ENCODE assay signal across 25 mouse cellular contexts in genomic region chr3:115694168-115694567, GRCm38 (mm10). TPM values are rescaled to one million over a fixed set of nuclear protein-coding genes. Genes with fewer than 3 reads are reported as not detected.
DNase-seq lines count a peak whose midpoint lies in the region; ATAC-seq and TF ChIP-seq lines count a peak whose summit lies in the region.
"Had no signal": no experiment of that assay in that cellular context is flagged by ENCODE, and none has a peak within 500 bp of the region (broad histone marks: within the 10 kb centered on the region; RNA-seq: fewer than 3 reads in every experiment).

No protein-coding gene starts in this region.

- peak; percentile 41 for DNase-seq in A20 (ENCODE audit: low read depth, low spot score)
- DNase-seq in retina, embryonic 14.5 days (ENCODE audit: low spot score): no peak
- DNase-seq in left cerebral cortex, postnatal 14 days (ENCODE audit: low spot score in 2 of 2): no peak
- no peak for DNase-seq in urinary bladder, postnatal 14 days (ENCODE audit: low spot score)
- DNase-seq: adrenal gland, postnatal 14 days; B cell, adult 2 months; cerebellum, adult 18-20 months; cerebellum, adult 9-11 months; cerebellum, postnatal 36 days; forebrain, postnatal 0 days; gastrocnemius, postnatal 36 days; heart, adult 18-20 months; heart, postnatal 14 days had no signal

- H3K4me2 ChIP-seq in heart, embryonic 12.5 days: no peak overlapping the region
- H3K4me2 ChIP-seq: forebrain, embryonic 13.5 days; heart, embryonic 15.5 days; hindbrain, embryonic 14.5 days had no signal

- H3K36me3 ChIP-seq in macrophage (ENCODE audit: inconsistent target): no peaks in the 10 kb centered on the region
- no peaks in the 10 kb centered on the region; the same call in 1 of the 2 replicates for H3K36me3 ChIP-seq in heart, embryonic 12.5 days
- H3K36me3 ChIP-seq: embryonic facial prominence, embryonic 10.5 days; G1E; heart, embryonic 10.5 days; heart, embryonic 15.5 days; hindbrain, embryonic 10.5 days had no signal

- 0 out of 2 replicates have a peak, but pooled peaks have one; percentile 19 for ATAC-seq in monocyte, adult 5-6 weeks (replicated peaks; ENCODE audit: insufficient number of reproducible peaks, low FRiP score, low TSS enrichment, poor library complexity, severe bottlenecking)
- no peak for ATAC-seq in heart, embryonic 12.5 days (ENCODE audit: insufficient number of reproducible peaks, low FRiP score)
- ATAC-seq: forebrain, postnatal 0 days; Patski had no signal

- intact Hi-C loops in left cerebral cortex, postnatal 14 days (cut with DNase I): no loop called here

- no peaks in the 10 kb centered on the region for H3K27me3 ChIP-seq in heart, embryonic 12.5 days (replicated peaks)
- H3K27me3 ChIP-seq: forebrain, embryonic 13.5 days; heart, embryonic 15.5 days; Patski had no signal

- H3K27ac ChIP-seq in bone marrow macrophage, adult 2 months (ENCODE audit: insufficient read depth, low read depth, low read length): peak overlapping the region; percentile 73
- peak overlapping the region; percentile 94 for H3K27ac ChIP-seq in macrophage
- H3K27ac ChIP-seq in heart, embryonic 12.5 days (ENCODE audit: poor library complexity, severe bottlenecking): no peak overlapping the region
- H3K27ac ChIP-seq: embryonic facial prominence, embryonic 10.5 days; forebrain, embryonic 13.5 days; heart, embryonic 10.5 days; hindbrain, embryonic 10.5 days; hindbrain, embryonic 14.5 days had no signal

- H3K9me3 ChIP-seq in heart, embryonic 12.5 days (replicated peaks): no peaks in the 10 kb centered on the region
- H3K9me3 ChIP-seq: embryonic facial prominence, embryonic 10.5 days; forebrain, embryonic 13.5 days; G1E; heart, embryonic 10.5 days; heart, embryonic 15.5 days; hindbrain, embryonic 10.5 days had no signal

- no peak overlapping the region for H3K4me3 ChIP-seq in bone marrow macrophage, adult 2 months (ENCODE audit: insufficient read depth, low read length)
- H3K4me3 ChIP-seq in macrophage (ENCODE audit: inconsistent target): no peak overlapping the region
- H3K4me3 ChIP-seq in heart, embryonic 12.5 days: no peak overlapping the region
- H3K4me3 ChIP-seq: embryonic facial prominence, embryonic 10.5 days; forebrain, embryonic 13.5 days; heart, embryonic 10.5 days; heart, embryonic 15.5 days; hindbrain, embryonic 10.5 days had no signal

- no peaks in the 10 kb centered on the region for H3K79me2 ChIP-seq in macrophage (ENCODE audit: inconsistent target)

- 23% methylated on average over 5 of the region's 5 CpGs for WGBS in macrophage (ENCODE audit: missing documents)
- WGBS in heart, embryonic 12.5 days: 87% methylated on average over 5 of the region's 5 CpGs

- TF ChIP-seq POLR2A in bone marrow macrophage, adult 2 months (IDR thresholded peaks at IDR 0.05; ENCODE audit: borderline replicate concordance, low read depth, low read length): no peak

- TF ChIP-seq CTCF in bone marrow macrophage, adult 2 months (IDR thresholded peaks at IDR 0.05; ENCODE audit: low read depth, low read length): no peak

- H3K4me1 ChIP-seq in bone marrow macrophage, adult 2 months (ENCODE audit: control insufficient read depth, insufficient read depth, low read length): peaks cover 83% of the 10 kb centered on the region
- peaks cover 8% of the 10 kb centered on the region; the same call in 1 of the 2 replicates for H3K4me1 ChIP-seq in heart, embryonic 12.5 days (replicated peaks)
- H3K4me1 ChIP-seq: embryonic facial prominence, embryonic 10.5 days; heart, embryonic 10.5 days; hindbrain, embryonic 10.5 days had no signal

- H3K9ac ChIP-seq in heart, embryonic 12.5 days: no peak overlapping the region
- H3K9ac ChIP-seq: forebrain, embryonic 13.5 days; forebrain, postnatal 0 days; heart, embryonic 15.5 days; hindbrain, embryonic 14.5 days had no signal

RNA-seq across cellular contexts. Expression of gene S1pr1, which starts 20.7 kb away (rescaled TPM):
- 48.7 and 58.0 TPM in 2 replicates for polyA plus RNA-seq in bone marrow macrophage, adult 2 months (2012; ENCODE audit: insufficient read depth, insufficient read length, missing spikeins)
- 10 to 100 TPM in 13 of 26 experiments, 1 to 10 TPM in 13; 1.4 to 26.4 (median 9.4) TPM for total RNA-seq in macrophage (2018; cell fraction: chromatin; rRNA removed)
- 10 to 100 TPM in 18 of 26 experiments, 1 to 10 TPM in 8; 4.0 to 71.2 (median 27.5) TPM for total RNA-seq in macrophage (2018; cell fraction: cytosol; rRNA removed)
- total RNA-seq in macrophage (2018; cell fraction: nucleus; rRNA removed): 10 to 100 TPM in 17 of 26 experiments, 1 to 10 TPM in 9; 3.9 to 70.1 (median 22.0) TPM
- polyA plus RNA-seq in macrophage (2018): 25.2 to 65.7 TPM (median 58.6 TPM) in 3 replicates
- 37.8 to 51.4 TPM (median 40.3 TPM) in 3 replicates for total RNA-seq in monocyte, adult 5-6 weeks (2017)
- 10 to 100 TPM; 79.8 to 86.9 TPM for total RNA-seq in left cerebral cortex, postnatal 14 days (2021)
- polyA plus RNA-seq in heart, embryonic 12.5 days (2016; fragmentation: Nextera tagmentation; extraction: Ambion mirVana): 86.0 and 87.5 TPM in 2 replicates
